Mouse (Mus musculus) stomach, embryonic 16.5 days (tissue): ENCODE data around the gene Col15a1. TPM values are rescaled to one million over a fixed set of nuclear protein-coding genes. Genes with fewer than 3 reads are reported as not detected.

ENCODE experiments used
- ATAC-seq: fragments of 200-750 bp; cut with Nextera tagmentation; 2 replicates; pipeline ENCODE4 v1.8.0; 2017; ENCODE audit warnings: moderate number of reproducible peaks, moderate TSS enrichment; ENCODE audit not compliant: insufficient read depth, low FRiP score
- H3K27ac ChIP-seq: fragments of 300-500 bp; sonication (generic); 2 replicates; pipeline ENCODE4 v1.5.1; 2014; ENCODE audit warnings: low read length
- H3K27me3 ChIP-seq: fragments of 300-500 bp; sonication (generic); 2 replicates; pipeline ENCODE4 v1.6.1; 2014; ENCODE audit warnings: low read length, control low read depth, mixed read lengths; ENCODE audit not compliant: control insufficient read depth, insufficient read depth
- H3K36me3 ChIP-seq: fragments of 300-500 bp; sonication (generic); 2 replicates; pipeline ENCODE4 v1.6.1; 2014; ENCODE audit warnings: low read length; ENCODE audit not compliant: control insufficient read depth, insufficient read depth
- H3K4me1 ChIP-seq: fragments of 300-500 bp; sonication (generic); 2 replicates; pipeline ENCODE4 v1.6.1; 2014; ENCODE audit warnings: low read length, control low read depth, mixed read lengths; ENCODE audit not compliant: control insufficient read depth, insufficient read depth
- H3K4me2 ChIP-seq: fragments of 300-500 bp; sonication (generic); 2 replicates; pipeline ENCODE4 v1.6.1; 2014; ENCODE audit warnings: low read depth, low read length, mixed read lengths
- H3K4me3 ChIP-seq: fragments of 300-500 bp; sonication (generic); replicated peaks from 2 replicates; pipeline ENCODE4 v1.5.1; 2014; ENCODE audit warnings: mild to moderate bottlenecking, low read length
- H3K9ac ChIP-seq: fragments of 300-500 bp; sonication (generic); 2 replicates; pipeline ENCODE4 v1.6.1; 2014; ENCODE audit warnings: low read length
- H3K9me3 ChIP-seq: fragments of 300-500 bp; sonication (generic); replicated peaks from 2 replicates; pipeline ENCODE4 v1.6.1; 2016; ENCODE audit warnings: low read length, control low read depth; ENCODE audit not compliant: control insufficient read depth
- WGBS: fragments of 180-500 bp; shearing (Covaris S2); extraction: QIAGEN DNeasy Blood & Tissue Kit; methylation state at CpG from one replicate; pipeline ENCODE4 v1.1.7; 2014; 5-methylcytosine and 5-hydroxymethylcytosine counted together
- polyA plus RNA-seq: library from polyadenylated mRNA; unstranded; fragments of >200 nt; fragmentation: Nextera tagmentation; extraction: Ambion mirVana; gene quantifications from 2 replicates; pipeline ENCODE4 v1.2.1, GENCODE M21; 2015

The Col15a1 gene
- polyA plus RNA-seq, 1 experiment from 2014 or later, result 34.0 TPM

DNA sequence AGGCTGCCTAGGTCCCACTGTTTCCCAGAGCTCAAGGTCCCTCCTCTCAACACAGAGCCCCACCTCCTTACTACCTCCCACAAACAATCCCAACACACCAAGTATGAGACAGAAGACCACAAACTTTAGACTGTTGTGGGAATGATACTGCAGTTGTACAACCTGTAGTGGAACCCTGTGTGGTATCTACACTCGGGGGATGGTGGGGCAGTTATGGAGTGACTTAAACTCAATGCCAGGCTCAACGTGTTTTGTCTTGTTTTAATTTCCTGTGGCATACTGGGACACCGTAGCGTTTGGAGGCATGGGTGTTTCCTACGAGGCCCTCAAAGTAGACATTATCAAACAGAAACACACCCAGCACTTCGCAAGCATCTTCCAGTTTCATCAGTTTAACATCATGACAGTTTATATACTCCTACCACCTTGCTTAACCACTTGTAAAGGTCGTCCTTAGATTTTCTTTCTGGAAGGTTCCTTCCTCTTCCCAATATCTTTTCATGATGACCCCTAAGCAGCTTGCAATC lies 86.6 kb downstream of the Col15a1 start:
- H3K27me3 ChIP-seq, result no peaks in the 10 kb centered on the region
- H3K4me1 ChIP-seq, result peaks cover 21% of the 10 kb centered on the region
- H3K36me3 ChIP-seq, result 0 out of 2 replicates have a peak, but pooled peaks cover 3% of the 10 kb centered on the region
- H3K4me2 ChIP-seq, result no peak overlapping the region
- peaks cover 10% of the 10 kb centered on the region; the same call in 1 of the 2 replicates for H3K9me3 ChIP-seq
- peak overlapping the region; percentile 65 for H3K27ac ChIP-seq
- H3K4me3 ChIP-seq, result no peak overlapping the region
- no peak; the same call in 1 of the 2 replicates for ATAC-seq
- 76% methylated on average over 7 of the region's 7 CpGs for WGBS
- no peak overlapping the region for H3K9ac ChIP-seq

GRCm38 (mm10) chr4:47295547-47295946 lies 87.6 kb downstream of the Col15a1 start:
- H3K4me3 ChIP-seq, result no peak overlapping the region
- H3K4me2 ChIP-seq, result no peak overlapping the region
- no peak overlapping the region for H3K9ac ChIP-seq
- H3K27ac ChIP-seq, result no peak overlapping the region
- peaks cover 21% of the 10 kb centered on the region for H3K4me1 ChIP-seq
- peaks cover 10% of the 10 kb centered on the region; the same call in 1 of the 2 replicates for H3K9me3 ChIP-seq
- no peak for ATAC-seq
- H3K36me3 ChIP-seq, result 0 out of 2 replicates have a peak, but pooled peaks cover 3% of the 10 kb centered on the region
- H3K27me3 ChIP-seq, result no peaks in the 10 kb centered on the region
- WGBS, result 51% methylated on average over 3 of the region's 3 CpGs

DNA sequence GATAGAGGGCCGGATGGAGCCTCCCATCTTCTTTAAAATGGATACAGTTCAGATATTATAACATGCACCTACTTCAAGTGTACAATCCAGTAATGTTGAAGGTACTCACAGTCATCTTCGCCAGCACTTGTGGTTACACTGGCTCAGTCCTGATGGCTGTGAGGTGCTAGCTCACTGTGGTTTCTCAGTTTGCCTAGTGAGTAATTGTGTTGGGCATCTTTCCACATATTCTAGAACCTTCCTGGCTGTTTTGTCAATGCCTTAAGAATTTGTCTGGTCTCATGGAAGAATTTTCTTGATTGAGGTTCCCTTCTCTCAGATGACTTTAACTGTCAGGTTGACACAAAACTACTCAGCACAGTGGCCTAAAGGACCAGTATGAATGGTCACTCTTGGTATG lies 92.7 kb downstream of the Col15a1 start:
- Histone ChIP-seq H3K4me3 (no peak overlapping the region), H3K9ac (no peak overlapping the region)

GRCm38 (mm10) chr4:47302610-47303009 lies 94.6 kb downstream of the Col15a1 start:
- no peak for ATAC-seq
- Histone ChIP-seq H3K36me3 (0 out of 2 replicates have a peak, but pooled peaks cover 3% of the 10 kb centered on the region), H3K9me3 (peaks cover 10% of the 10 kb centered on the region; the same call in 1 of the 2 replicates), H3K4me1 (no peaks in the 10 kb centered on the region), H3K4me2 (no peak overlapping the region), H3K27ac (no peak overlapping the region), H3K9ac (no peak overlapping the region), H3K27me3 (no peaks in the 10 kb centered on the region), H3K4me3 (no peak overlapping the region)
- 82% methylated on average over 7 of the region's 7 CpGs for WGBS

More for the DNA sequence above, 92.7 kb downstream of the Col15a1 start:
- no peak for ATAC-seq
- H3K36me3 ChIP-seq, result 0 out of 2 replicates have a peak, but pooled peaks cover 3% of the 10 kb centered on the region
- WGBS, result 89% methylated on average over 2 of the region's 2 CpGs
- no peaks in the 10 kb centered on the region for H3K27me3 ChIP-seq
- H3K27ac ChIP-seq, result no peak overlapping the region
- H3K4me2 ChIP-seq, result no peak overlapping the region
- no peaks in the 10 kb centered on the region for H3K4me1 ChIP-seq
- H3K9me3 ChIP-seq, result peaks cover 10% of the 10 kb centered on the region; the same call in 1 of the 2 replicates

DNA sequence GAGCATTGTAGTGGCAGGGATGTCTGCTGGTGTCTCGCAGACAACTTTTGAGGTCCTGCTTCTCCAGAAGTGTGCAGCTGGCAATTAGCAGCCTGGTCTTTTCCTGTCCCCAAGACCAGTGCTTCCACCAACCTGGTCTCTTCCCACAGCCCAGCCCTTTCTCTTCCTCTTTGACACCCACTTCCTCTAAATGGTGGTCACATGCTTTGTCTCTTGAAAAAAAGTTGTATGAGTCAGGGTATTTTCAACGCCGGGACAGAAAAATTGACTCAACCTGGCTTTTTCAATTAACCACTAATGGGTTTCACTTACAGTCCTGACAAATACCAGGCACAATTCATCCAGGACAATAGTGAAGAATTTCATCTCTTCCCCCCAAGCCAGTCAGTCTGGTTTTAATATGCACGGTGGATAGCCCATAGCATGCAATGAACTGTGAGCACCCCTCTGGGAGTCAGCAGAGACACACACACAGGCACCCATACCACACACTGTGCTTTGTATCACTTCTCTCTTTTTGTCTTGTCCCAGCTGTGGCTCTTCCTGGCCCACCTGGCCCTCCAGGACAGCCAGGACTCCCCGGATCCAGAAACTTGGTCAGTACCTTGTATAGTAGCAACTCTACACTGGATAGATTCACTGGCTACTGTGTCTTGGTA lies 95.5 kb downstream of the Col15a1 start:
- 0 out of 2 replicates have a peak, but pooled peaks cover 3% of the 10 kb centered on the region for H3K36me3 ChIP-seq
- 0 out of 2 replicates have a peak overlapping the region, but pooled peaks have one; percentile 25 for H3K27ac ChIP-seq
- no peak overlapping the region for H3K4me3 ChIP-seq
- no peak; the same call in 1 of the 2 replicates for ATAC-seq
- H3K9ac ChIP-seq, result no peak overlapping the region
- no peaks in the 10 kb centered on the region for H3K27me3 ChIP-seq
- peaks cover 8% of the 10 kb centered on the region; the same call in 1 of the 2 replicates for H3K9me3 ChIP-seq
- WGBS, result 57% methylated on average over 5 of the region's 5 CpGs
- H3K4me1 ChIP-seq, result no peaks in the 10 kb centered on the region
- no peak overlapping the region for H3K4me2 ChIP-seq

- H3K27ac ChIP-seq, result no peak overlapping the region
- H3K4me3 ChIP-seq, result no peak overlapping the region
- WGBS, result 77% methylated on average over 12 of the region's 12 CpGs
- ATAC-seq, result no peak
- no peak overlapping the region for H3K9ac ChIP-seq
- no peaks in the 10 kb centered on the region for H3K27me3 ChIP-seq
- H3K4me2 ChIP-seq, result no peak overlapping the region
- H3K36me3 ChIP-seq, result no peaks in the 10 kb centered on the region
- no peaks in the 10 kb centered on the region for H3K9me3 ChIP-seq
- 0 out of 2 replicates have a peak, but pooled peaks cover 3% of the 10 kb centered on the region for H3K4me1 ChIP-seq
Observed at GRCm38 (mm10) chr4:47309886-47310625, 102.1 kb downstream of the Col15a1 start.

DNA sequence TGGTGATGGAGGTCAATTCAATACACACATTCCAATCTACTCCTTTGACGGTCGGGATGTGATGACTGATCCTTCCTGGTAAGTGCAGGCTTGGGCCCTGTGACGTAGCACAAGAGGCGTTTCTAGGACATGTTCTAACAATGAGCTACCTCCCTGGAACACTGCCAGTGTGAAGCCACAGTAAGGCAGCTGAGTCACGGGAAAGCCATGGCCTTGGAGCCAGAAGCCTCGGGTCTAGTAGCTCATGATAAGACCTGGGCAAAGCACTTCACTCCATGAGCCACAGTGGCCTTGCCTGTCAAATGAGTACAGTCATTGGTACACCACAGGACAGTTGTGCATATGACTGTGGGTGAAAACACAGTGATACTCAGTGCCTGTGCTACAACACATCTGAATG lies 102.9 kb downstream of the Col15a1 start:
- H3K27me3 ChIP-seq, result no peaks in the 10 kb centered on the region
- no peak overlapping the region for H3K4me3 ChIP-seq
- H3K9ac ChIP-seq, result no peak overlapping the region
- H3K9me3 ChIP-seq, result no peaks in the 10 kb centered on the region
- H3K27ac ChIP-seq, result no peak overlapping the region
- 0 out of 2 replicates have a peak, but pooled peaks cover 3% of the 10 kb centered on the region for H3K4me1 ChIP-seq
- no peak overlapping the region for H3K4me2 ChIP-seq
- H3K36me3 ChIP-seq, result no peaks in the 10 kb centered on the region
- ATAC-seq, result peak; percentile 73; the same call in 1 of the 2 replicates
- WGBS, result 49% methylated on average over 6 of the region's 6 CpGs

DNA sequence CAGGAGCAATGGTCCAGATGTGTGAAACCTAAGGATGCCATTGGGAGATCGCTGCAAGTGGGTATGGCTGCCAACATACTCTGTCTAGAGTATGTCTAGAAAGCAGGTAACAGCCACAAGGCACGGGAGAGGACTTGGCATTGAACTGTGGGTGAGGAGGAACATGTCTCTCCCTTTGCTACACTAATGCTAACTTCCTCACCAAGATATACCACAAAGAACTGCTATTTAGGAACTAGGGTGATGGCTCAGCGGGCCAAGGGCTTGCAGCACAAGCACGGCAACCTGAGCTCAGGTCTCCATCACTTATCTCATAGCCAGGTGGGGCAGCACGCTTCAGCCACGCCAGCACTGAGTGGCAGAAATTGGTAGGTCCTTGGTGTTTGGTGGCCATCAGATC lies 103.5 kb downstream of the Col15a1 start:
- ATAC-seq, result no peak
- H3K27me3 ChIP-seq, result no peaks in the 10 kb centered on the region
- H3K4me3 ChIP-seq, result no peak overlapping the region
- no peaks in the 10 kb centered on the region for H3K9me3 ChIP-seq
- H3K4me1 ChIP-seq, result 0 out of 2 replicates have a peak, but pooled peaks cover 6% of the 10 kb centered on the region
- H3K36me3 ChIP-seq, result no peaks in the 10 kb centered on the region
- no peak overlapping the region for H3K4me2 ChIP-seq
- no peak overlapping the region for H3K9ac ChIP-seq
- H3K27ac ChIP-seq, result no peak overlapping the region
- WGBS, result 84% methylated on average over 6 of the region's 6 CpGs

GRCm38 (mm10) chr4:47311929-47312328 lies 104.0 kb downstream of the Col15a1 start:
- 62% methylated on average over 7 of the region's 7 CpGs for WGBS
- Histone ChIP-seq H3K9ac (no peak overlapping the region), H3K36me3 (no peaks in the 10 kb centered on the region), H3K4me1 (0 out of 2 replicates have a peak, but pooled peaks cover 6% of the 10 kb centered on the region), H3K27me3 (no peaks in the 10 kb centered on the region), H3K27ac (no peak overlapping the region), H3K9me3 (no peaks in the 10 kb centered on the region), H3K4me3 (no peak overlapping the region), H3K4me2 (no peak overlapping the region)
- no peak for ATAC-seq
